Mouse (Mus musculus): ENCODE data around the gene Mtx1. TPM values are rescaled to one million over a fixed set of nuclear protein-coding genes. Genes with fewer than 3 reads are reported as not detected.

The Mtx1 gene
- polyA plus RNA-seq, 1 experiment from 2014 or later = 183 TPM

GRCm38 (mm10) chr3:89244982-89245687 is 18.2 kb upstream of the Mtx1 start:
- peak; percentile 71 for ATAC-seq
- H3K4me2 ChIP-seq (ENCODE audit: low read length) = peak overlapping the region; percentile 97
- peak overlapping the region; percentile 75 for H3K9ac ChIP-seq (replicated peaks; ENCODE audit: low read depth, low read length)
- H3K9me3 ChIP-seq (ENCODE audit: control insufficient read depth, low read length) = no peaks in the 10 kb centered on the region
- H3K27ac ChIP-seq (ENCODE audit: low read length) = peak overlapping the region; percentile 96
- peak overlapping the region; percentile 83 for H3K4me3 ChIP-seq (replicated peaks; ENCODE audit: low read length)
- H3K27me3 ChIP-seq (replicated peaks; ENCODE audit: control insufficient read depth, insufficient read depth, low read length) = no peaks in the 10 kb centered on the region
- 0% methylated on average over 18 of the region's 26 CpGs for WGBS
- H3K36me3 ChIP-seq (ENCODE audit: control insufficient read depth, insufficient read depth) = peaks cover 11% of the 10 kb centered on the region
- H3K4me1 ChIP-seq (replicated peaks; ENCODE audit: control insufficient read depth, insufficient read depth, low read length) = peaks cover 41% of the 10 kb centered on the region

- H3K27ac ChIP-seq (ENCODE audit: low read length) = peak overlapping the region; percentile 96
- peaks cover 13% of the 10 kb centered on the region for H3K36me3 ChIP-seq (ENCODE audit: control insufficient read depth, insufficient read depth)
- H3K9me3 ChIP-seq (ENCODE audit: control insufficient read depth, low read length) = no peaks in the 10 kb centered on the region
- no peaks in the 10 kb centered on the region for H3K27me3 ChIP-seq (replicated peaks; ENCODE audit: control insufficient read depth, insufficient read depth, low read length)
- 9% methylated on average over 25 of the region's 25 CpGs for WGBS
- peak overlapping the region; percentile 75 for H3K9ac ChIP-seq (replicated peaks; ENCODE audit: low read depth, low read length)
- peaks cover 41% of the 10 kb centered on the region for H3K4me1 ChIP-seq (replicated peaks; ENCODE audit: control insufficient read depth, insufficient read depth, low read length)
- peak; percentile 14 for ATAC-seq
- peak overlapping the region; percentile 97 for H3K4me2 ChIP-seq (ENCODE audit: low read length)
- peak overlapping the region; percentile 83 for H3K4me3 ChIP-seq (replicated peaks; ENCODE audit: low read length)
These were observed 17.5 kb upstream of the Mtx1 start for GRCm38 (mm10) chr3:89244158-89244981.

- WGBS = 10% methylated on average over 14 of the region's 14 CpGs
- Histone ChIP-seq H3K4me3 (replicated peaks; ENCODE audit: low read length) (peak overlapping the region; percentile 83), H3K4me2 (ENCODE audit: low read length) (peak overlapping the region; percentile 97), H3K27ac (ENCODE audit: low read length) (peak overlapping the region; percentile 12; the same call in 1 of the 2 replicates), H3K9me3 (ENCODE audit: control insufficient read depth, low read length) (no peaks in the 10 kb centered on the region), H3K27me3 (replicated peaks; ENCODE audit: control insufficient read depth, insufficient read depth, low read length) (no peaks in the 10 kb centered on the region), H3K4me1 (replicated peaks; ENCODE audit: control insufficient read depth, insufficient read depth, low read length) (peaks cover 41% of the 10 kb centered on the region), H3K36me3 (ENCODE audit: control insufficient read depth, insufficient read depth) (peaks cover 16% of the 10 kb centered on the region), H3K9ac (replicated peaks; ENCODE audit: low read depth, low read length) (peak overlapping the region; percentile 75)
- 0 out of 2 replicates have a peak, but pooled peaks have one; percentile 5 for ATAC-seq
These were observed 16.7 kb upstream of the Mtx1 start for GRCm38 (mm10) chr3:89243609-89244008.

GRCm38 (mm10) chr3:89242331-89242895 is 15.5 kb upstream of the Mtx1 start:
- H3K4me1 ChIP-seq (replicated peaks; ENCODE audit: control insufficient read depth, insufficient read depth, low read length) = peaks cover 39% of the 10 kb centered on the region
- H3K4me2 ChIP-seq (ENCODE audit: low read length) = no peak overlapping the region
- no peaks in the 10 kb centered on the region for H3K27me3 ChIP-seq (replicated peaks; ENCODE audit: control insufficient read depth, insufficient read depth, low read length)
- no peak for ATAC-seq
- no peak overlapping the region for H3K27ac ChIP-seq (ENCODE audit: low read length)
- no peak overlapping the region for H3K4me3 ChIP-seq (replicated peaks; ENCODE audit: low read length)
- H3K36me3 ChIP-seq (ENCODE audit: control insufficient read depth, insufficient read depth) = peaks cover 20% of the 10 kb centered on the region
- H3K9ac ChIP-seq (replicated peaks; ENCODE audit: low read depth, low read length) = no peak overlapping the region
- 72% methylated on average over 9 of the region's 9 CpGs for WGBS
- H3K9me3 ChIP-seq (ENCODE audit: control insufficient read depth, low read length) = no peaks in the 10 kb centered on the region

- Histone ChIP-seq H3K9ac (replicated peaks; ENCODE audit: low read depth, low read length) (no peak overlapping the region), H3K27me3 (replicated peaks; ENCODE audit: control insufficient read depth, insufficient read depth, low read length) (no peaks in the 10 kb centered on the region), H3K9me3 (ENCODE audit: control insufficient read depth, low read length) (no peaks in the 10 kb centered on the region), H3K4me1 (replicated peaks; ENCODE audit: control insufficient read depth, insufficient read depth, low read length) (peaks cover 15% of the 10 kb centered on the region), H3K4me2 (ENCODE audit: low read length) (no peak overlapping the region), H3K4me3 (replicated peaks; ENCODE audit: low read length) (no peak overlapping the region), H3K27ac (ENCODE audit: low read length) (no peak overlapping the region), H3K36me3 (ENCODE audit: control insufficient read depth, insufficient read depth) (peaks cover 30% of the 10 kb centered on the region)
- 79% methylated on average over 9 of the region's 12 CpGs for WGBS
- ATAC-seq = no peak
These were observed 11.6 kb upstream of the Mtx1 start for GRCm38 (mm10) chr3:89238494-89238893.

- H3K9ac ChIP-seq (replicated peaks; ENCODE audit: low read depth, low read length) = no peak overlapping the region
- H3K4me2 ChIP-seq (ENCODE audit: low read length) = no peak overlapping the region
- WGBS = 95% methylated on average over 21 of the region's 21 CpGs
- no peaks in the 10 kb centered on the region for H3K27me3 ChIP-seq (replicated peaks; ENCODE audit: control insufficient read depth, insufficient read depth, low read length)
- no peak overlapping the region for H3K4me3 ChIP-seq (replicated peaks; ENCODE audit: low read length)
- no peak overlapping the region for H3K27ac ChIP-seq (ENCODE audit: low read length)
- H3K36me3 ChIP-seq (ENCODE audit: control insufficient read depth, insufficient read depth) = peaks cover 32% of the 10 kb centered on the region
- ATAC-seq = no peak
- H3K4me1 ChIP-seq (replicated peaks; ENCODE audit: control insufficient read depth, insufficient read depth, low read length) = peaks cover 7% of the 10 kb centered on the region
- H3K9me3 ChIP-seq (ENCODE audit: control insufficient read depth, low read length) = no peaks in the 10 kb centered on the region
These were observed 10.8 kb upstream of the Mtx1 start for GRCm38 (mm10) chr3:89237682-89238081.

- H3K36me3 ChIP-seq (ENCODE audit: control insufficient read depth, insufficient read depth) = peaks cover 25% of the 10 kb centered on the region
- H3K4me3 ChIP-seq (replicated peaks; ENCODE audit: low read length) = no peak overlapping the region
- H3K4me1 ChIP-seq (replicated peaks; ENCODE audit: control insufficient read depth, insufficient read depth, low read length) = no peaks in the 10 kb centered on the region
- no peak overlapping the region for H3K9ac ChIP-seq (replicated peaks; ENCODE audit: low read depth, low read length)
- no peak for ATAC-seq
- no peaks in the 10 kb centered on the region for H3K27me3 ChIP-seq (replicated peaks; ENCODE audit: control insufficient read depth, insufficient read depth, low read length)
- 92% methylated on average over 10 of the region's 10 CpGs for WGBS
- H3K9me3 ChIP-seq (ENCODE audit: control insufficient read depth, low read length) = no peaks in the 10 kb centered on the region
- H3K27ac ChIP-seq (ENCODE audit: low read length) = no peak overlapping the region
- H3K4me2 ChIP-seq (ENCODE audit: low read length) = no peak overlapping the region
These were observed 9.6 kb upstream of the Mtx1 start for GRCm38 (mm10) chr3:89236516-89236915.

GRCm38 (mm10) chr3:89233562-89234110 is 6.7 kb upstream of the Mtx1 start:
- H3K36me3 ChIP-seq (ENCODE audit: control insufficient read depth, insufficient read depth) = peaks cover 17% of the 10 kb centered on the region

GRCm38 (mm10) chr3:89232614-89233013 is 5.7 kb upstream of the Mtx1 start:
- Histone ChIP-seq H3K9me3 (ENCODE audit: control insufficient read depth, low read length) (no peaks in the 10 kb centered on the region), H3K4me2 (ENCODE audit: low read length) (no peak overlapping the region), H3K4me3 (replicated peaks; ENCODE audit: low read length) (no peak overlapping the region), H3K4me1 (replicated peaks; ENCODE audit: control insufficient read depth, insufficient read depth, low read length) (peaks cover 13% of the 10 kb centered on the region), H3K27me3 (replicated peaks; ENCODE audit: control insufficient read depth, insufficient read depth, low read length) (no peaks in the 10 kb centered on the region), H3K9ac (replicated peaks; ENCODE audit: low read depth, low read length) (no peak overlapping the region), H3K36me3 (ENCODE audit: control insufficient read depth, insufficient read depth) (peaks cover 15% of the 10 kb centered on the region), H3K27ac (ENCODE audit: low read length) (no peak overlapping the region)
- WGBS = 73% methylated on average over 6 of the region's 6 CpGs
- ATAC-seq = no peak

More at GRCm38 (mm10) chr3:89233562-89234110, 6.7 kb upstream of the Mtx1 start:
- Histone ChIP-seq H3K9ac (replicated peaks; ENCODE audit: low read depth, low read length) (no peak overlapping the region), H3K9me3 (ENCODE audit: control insufficient read depth, low read length) (no peaks in the 10 kb centered on the region), H3K27ac (ENCODE audit: low read length) (no peak overlapping the region), H3K4me1 (replicated peaks; ENCODE audit: control insufficient read depth, insufficient read depth, low read length) (peaks cover 2% of the 10 kb centered on the region), H3K27me3 (replicated peaks; ENCODE audit: control insufficient read depth, insufficient read depth, low read length) (no peaks in the 10 kb centered on the region), H3K4me3 (replicated peaks; ENCODE audit: low read length) (no peak overlapping the region), H3K4me2 (ENCODE audit: low read length) (no peak overlapping the region)
- no peak for ATAC-seq
- 76% methylated on average over 14 of the region's 14 CpGs for WGBS

Measured in forebrain, embryonic 16.5 days (tissue).